Mouse (Mus musculus) cerebellum, adult 11 months (tissue): ENCODE results near the gene 5730522E02Rik.

Experiments
- DNase-seq: peaks from one replicate; pipeline ENCODE4 v3.0.0; 2022

5730522E02Rik gene

GRCm38 (mm10) chr11:25646282-25646681, 564.3 kb downstream of the 5730522E02Rik start:
- DNase-seq = no peak

GRCm38 (mm10) chr11:25644767-25645622, 565.6 kb downstream of the 5730522E02Rik start:
- no peak for DNase-seq

DNA sequence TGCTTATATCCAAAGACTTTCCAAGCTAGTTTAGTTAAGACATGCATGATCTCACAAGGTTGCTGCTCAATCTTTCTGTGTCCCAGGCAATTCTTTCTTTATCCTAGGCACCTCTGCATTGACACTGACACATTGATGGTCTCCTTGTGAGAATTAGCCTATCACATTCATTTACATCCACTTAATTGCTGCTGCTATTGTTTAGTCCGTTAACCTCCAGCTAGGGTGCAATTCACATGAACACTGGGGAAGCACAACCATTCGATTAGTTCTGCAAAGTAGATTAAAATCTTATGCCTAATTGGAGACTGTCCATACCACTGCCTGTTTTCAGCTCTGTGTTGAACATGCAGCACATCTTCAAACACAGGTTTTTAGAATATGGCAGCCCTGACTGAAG, 603.7 kb downstream of the 5730522E02Rik start:
- DNase-seq = no peak

GRCm38 (mm10) chr11:25600030-25600429, 610.5 kb downstream of the 5730522E02Rik start:
- DNase-seq = no peak

DNA sequence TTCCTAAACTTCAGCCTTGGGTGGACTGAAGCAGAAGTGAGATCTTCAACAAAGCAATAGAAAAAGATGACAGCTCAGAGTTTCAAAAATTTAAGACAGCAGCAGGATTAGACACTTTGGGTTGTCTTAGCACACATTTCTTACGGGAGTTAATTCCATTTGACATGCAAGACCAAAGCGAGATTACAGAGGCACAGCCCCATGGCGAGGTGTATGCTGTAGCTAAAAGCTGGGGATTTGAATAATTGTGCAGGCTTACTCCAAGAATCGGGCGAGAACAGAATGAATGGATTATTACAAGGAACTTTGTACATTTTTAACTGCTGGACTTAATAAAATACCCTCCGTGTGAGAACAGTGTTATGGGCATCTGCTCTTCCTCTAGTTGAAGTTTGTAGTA, 615.3 kb downstream of the 5730522E02Rik start:
- no peak for DNase-seq

DNA sequence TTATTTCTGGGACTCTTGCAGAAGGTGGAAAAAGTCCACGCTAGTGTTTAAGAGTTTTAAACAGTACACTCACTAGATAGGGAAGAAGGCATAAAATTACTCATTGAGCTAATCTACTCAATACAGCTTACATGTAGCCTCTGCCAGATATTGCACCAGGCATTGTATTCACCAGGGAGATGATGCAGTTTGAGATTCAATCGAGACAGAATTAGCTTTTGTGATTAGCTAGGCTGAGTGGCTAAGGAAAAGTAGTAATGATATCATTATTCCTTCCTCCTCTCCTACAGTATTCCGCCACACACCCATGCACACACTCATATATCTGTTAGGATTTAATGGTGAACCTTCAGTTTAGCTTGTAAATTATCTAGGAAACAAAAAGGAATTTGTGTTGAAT, 615.8 kb downstream of the 5730522E02Rik start:
- no peak for DNase-seq

DNA sequence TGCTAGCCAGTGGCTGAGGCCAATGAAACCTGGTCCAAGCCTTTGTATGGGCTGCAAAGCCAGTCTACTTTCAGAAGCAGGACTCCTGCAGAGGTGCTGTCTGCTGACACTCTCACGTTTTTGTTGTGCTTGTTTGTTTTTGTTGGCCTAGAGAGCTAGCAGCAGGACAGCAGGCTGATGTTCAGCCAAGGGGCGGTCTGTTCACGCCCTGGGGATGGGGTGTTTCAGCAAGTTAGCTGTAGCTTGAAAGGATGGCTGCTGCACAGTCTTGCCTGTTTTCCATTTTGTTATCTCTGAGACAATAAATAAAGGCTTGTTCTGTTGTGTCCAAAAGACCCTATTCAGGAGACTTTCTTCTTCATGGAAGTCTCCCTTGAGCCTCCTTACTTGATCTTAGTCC, 618.3 kb downstream of the 5730522E02Rik start:
- no peak for DNase-seq

DNA sequence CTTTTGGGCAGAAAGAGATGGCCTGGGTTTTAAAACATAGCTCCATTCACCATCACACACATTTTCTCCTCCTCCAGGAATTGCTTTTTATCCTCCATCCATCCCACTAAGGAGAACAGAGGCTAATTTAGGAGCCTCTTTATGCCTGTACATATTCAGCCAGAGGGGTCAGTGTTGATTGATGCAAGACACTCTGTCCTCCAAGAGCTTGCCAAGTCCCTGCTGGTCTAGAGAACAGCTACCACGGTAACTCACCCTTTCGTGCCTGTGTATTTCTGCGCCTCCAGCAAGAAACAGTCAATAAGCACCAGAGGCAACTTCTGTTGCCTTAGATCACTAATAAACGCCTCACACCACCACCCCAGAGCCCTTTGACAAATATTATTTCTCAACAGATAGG, 620.3 kb downstream of the 5730522E02Rik start:
- no peak for DNase-seq

DNA sequence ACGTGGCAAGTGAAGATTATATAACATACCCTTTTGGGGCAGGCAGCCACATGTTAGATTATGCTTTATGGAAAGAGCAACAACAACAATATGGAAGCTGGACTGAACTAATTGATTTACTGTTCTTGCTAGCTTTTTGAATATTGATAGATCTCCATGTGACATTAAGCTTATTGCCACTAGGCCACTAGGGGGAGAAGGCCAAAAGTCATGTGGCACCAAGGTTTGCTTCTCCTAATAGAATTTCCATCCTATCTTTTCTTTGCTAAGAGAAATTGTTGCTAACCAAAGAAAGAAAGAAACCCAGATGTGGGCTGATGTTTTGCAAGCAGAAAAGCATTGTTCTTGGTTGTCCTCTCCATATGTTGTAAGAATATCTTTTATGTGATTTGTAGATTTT, 621.1 kb downstream of the 5730522E02Rik start:
- DNase-seq = no peak

DNA sequence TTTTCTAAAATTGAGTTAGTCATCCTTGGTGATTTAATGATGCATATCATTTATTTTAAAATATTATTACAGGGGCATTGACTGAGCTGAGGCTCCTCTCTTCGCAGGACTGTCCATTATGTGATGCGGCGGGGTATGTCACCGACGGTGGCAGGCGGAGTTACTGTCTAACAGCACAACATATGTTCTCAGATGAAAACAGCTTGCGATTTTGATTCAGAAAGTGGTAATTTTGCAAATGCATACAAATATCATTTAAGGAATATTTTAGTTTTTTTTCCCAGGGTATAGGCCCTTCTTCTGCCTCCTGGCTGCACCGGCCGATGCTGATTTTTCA, 636.5 kb downstream of the 5730522E02Rik start:
- DNase-seq = no peak

- no peak for DNase-seq
Measured at GRCm38 (mm10) chr11:25573408-25574128, 637.0 kb downstream of the 5730522E02Rik start.

GRCm38 (mm10) chr11:25571396-25571795, 639.2 kb downstream of the 5730522E02Rik start:
- DNase-seq = no peak
